Mouse (Mus musculus) liver, embryonic 16.5 days (tissue): ENCODE results near the gene Dock4. TPM values are rescaled to one million over a fixed set of nuclear protein-coding genes. Genes with fewer than 3 reads are reported as not detected.

Experiments used
- ATAC-seq: fragments of 200-750 bp; cut with Nextera tagmentation; 2 replicates; pipeline ENCODE4 v1.8.0; 2017; ENCODE audit warnings: low read depth, mild to moderate bottlenecking, moderate number of reproducible peaks, moderate library complexity
- H3K27ac ChIP-seq: fragments of 300-500 bp; sonication (generic); 2 replicates; pipeline ENCODE4 v1.5.1; 2014; ENCODE audit warnings: mild to moderate bottlenecking, low read length
- H3K27me3 ChIP-seq: fragments of 300-500 bp; sonication (generic); 2 replicates; pipeline ENCODE4 v1.6.1; 2014; ENCODE audit warnings: low read depth, low read length, mixed read lengths; ENCODE audit not compliant: control insufficient read depth, insufficient read depth
- H3K36me3 ChIP-seq: fragments of 300-500 bp; sonication (generic); 2 replicates; pipeline ENCODE4 v1.6.1; 2014; ENCODE audit warnings: mild to moderate bottlenecking; ENCODE audit not compliant: control insufficient read depth, insufficient read depth
- H3K4me1 ChIP-seq: fragments of 300-500 bp; sonication (generic); 2 replicates; pipeline ENCODE4 v1.6.1; 2014; ENCODE audit warnings: low read depth, low read length, mixed read lengths; ENCODE audit not compliant: control insufficient read depth
- H3K4me2 ChIP-seq: fragments of 300-500 bp; sonication (generic); 2 replicates; pipeline ENCODE4 v1.6.1; 2014; ENCODE audit warnings: low read depth, low read length, mixed read lengths
- H3K4me3 ChIP-seq: fragments of 300-500 bp; sonication (generic); 2 replicates; pipeline ENCODE4 v1.5.1; 2014; ENCODE audit warnings: low read depth, mild to moderate bottlenecking, low read length
- H3K9ac ChIP-seq: fragments of 300-500 bp; sonication (generic); 2 replicates; pipeline ENCODE4 v1.6.1; 2014; ENCODE audit warnings: low read depth, low read length
- H3K9me3 ChIP-seq: fragments of 300-500 bp; sonication (generic); replicated peaks from 2 replicates; pipeline ENCODE4 v1.6.1; 2016; ENCODE audit warnings: low read length; ENCODE audit not compliant: control insufficient read depth
- WGBS: fragments of 180-500 bp; shearing (Covaris S2); extraction: QIAGEN DNeasy Blood & Tissue Kit; methylation state at CpG from one replicate; pipeline ENCODE4 v1.1.7; 2014; ENCODE audit not compliant: insufficient replicate concordance; 5-methylcytosine and 5-hydroxymethylcytosine counted together
- polyA plus RNA-seq: library from polyadenylated mRNA; unstranded; fragments of >200 nt; fragmentation: Nextera tagmentation; extraction: Ambion mirVana; gene quantifications from 2 replicates; pipeline ENCODE4 v1.2.1, GENCODE M21; 2015

The Dock4 gene
- polyA plus RNA-seq, 1 experiment from 2014 or later, result 1.2 TPM

- no peak for ATAC-seq
- Histone ChIP-seq H3K36me3 (no peaks in the 10 kb centered on the region), H3K4me2 (no peak overlapping the region), H3K27ac (no peak overlapping the region), H3K4me3 (no peak overlapping the region), H3K9ac (no peak overlapping the region), H3K27me3 (no peaks in the 10 kb centered on the region), H3K9me3 (no peaks in the 10 kb centered on the region), H3K4me1 (no peaks in the 10 kb centered on the region)
- 41% methylated on average over 2 of the region's 2 CpGs for WGBS
Observed at GRCm38 (mm10) chr12:40564261-40564660, 118.5 kb downstream of the Dock4 start.

- Histone ChIP-seq H3K9ac (no peak overlapping the region), H3K27ac (no peak overlapping the region), H3K4me1 (no peaks in the 10 kb centered on the region), H3K27me3 (no peaks in the 10 kb centered on the region), H3K4me2 (no peak overlapping the region), H3K9me3 (no peaks in the 10 kb centered on the region), H3K4me3 (no peak overlapping the region), H3K36me3 (no peaks in the 10 kb centered on the region)
- ATAC-seq, result no peak
- whole genome bisulfite sequencing, result 66% methylated on average over 4 of the region's 4 CpGs
Observed at GRCm38 (mm10) chr12:40568365-40568885, 122.7 kb downstream of the Dock4 start.

GRCm38 (mm10) chr12:40568971-40569968 is 123.5 kb downstream of the Dock4 start:
- WGBS, result 41% methylated on average over 9 of the region's 9 CpGs
- Histone ChIP-seq H3K9me3 (no peaks in the 10 kb centered on the region), H3K9ac (no peak overlapping the region), H3K4me1 (no peaks in the 10 kb centered on the region), H3K27ac (no peak overlapping the region), H3K4me2 (no peak overlapping the region), H3K36me3 (no peaks in the 10 kb centered on the region), H3K4me3 (no peak overlapping the region), H3K27me3 (no peaks in the 10 kb centered on the region)
- ATAC-seq, result no peak

- H3K27ac ChIP-seq, result no peak overlapping the region
- no peaks in the 10 kb centered on the region for H3K9me3 ChIP-seq
- H3K9ac ChIP-seq, result no peak overlapping the region
- no peaks in the 10 kb centered on the region for H3K4me1 ChIP-seq
- H3K4me3 ChIP-seq, result no peak overlapping the region
- no peaks in the 10 kb centered on the region for H3K27me3 ChIP-seq
- no peak overlapping the region for H3K4me2 ChIP-seq
- no peaks in the 10 kb centered on the region for H3K36me3 ChIP-seq
- 26% methylated on average over 1 of the region's 1 CpGs for WGBS
- no peak for ATAC-seq
Observed at GRCm38 (mm10) chr12:40570250-40570649, 124.5 kb downstream of the Dock4 start.

- Histone ChIP-seq H3K9ac (no peak overlapping the region), H3K4me2 (no peak overlapping the region), H3K4me1 (no peaks in the 10 kb centered on the region), H3K27me3 (no peaks in the 10 kb centered on the region), H3K9me3 (no peaks in the 10 kb centered on the region), H3K36me3 (no peaks in the 10 kb centered on the region), H3K4me3 (no peak overlapping the region), H3K27ac (no peak overlapping the region)
- 50% methylated on average over 3 of the region's 3 CpGs for WGBS
- ATAC-seq, result no peak
Observed at GRCm38 (mm10) chr12:40574051-40574450, 128.3 kb downstream of the Dock4 start.

GRCm38 (mm10) chr12:40576749-40577148 is 131.0 kb downstream of the Dock4 start:
- WGBS, result 68% methylated on average over 2 of the region's 2 CpGs
- H3K9me3 ChIP-seq, result no peaks in the 10 kb centered on the region
- ATAC-seq, result no peak
- no peak overlapping the region for H3K9ac ChIP-seq
- no peak overlapping the region for H3K4me3 ChIP-seq
- no peaks in the 10 kb centered on the region for H3K27me3 ChIP-seq
- H3K4me2 ChIP-seq, result no peak overlapping the region
- no peak overlapping the region for H3K27ac ChIP-seq
- H3K4me1 ChIP-seq, result no peaks in the 10 kb centered on the region
- no peaks in the 10 kb centered on the region for H3K36me3 ChIP-seq

- Histone ChIP-seq H3K4me2 (no peak overlapping the region), H3K4me1 (no peaks in the 10 kb centered on the region), H3K9me3 (no peaks in the 10 kb centered on the region), H3K4me3 (no peak overlapping the region), H3K36me3 (no peaks in the 10 kb centered on the region), H3K27me3 (no peaks in the 10 kb centered on the region), H3K27ac (no peak overlapping the region), H3K9ac (no peak overlapping the region)
- 30% methylated on average over 2 of the region's 2 CpGs for WGBS
- ATAC-seq, result no peak
Observed at GRCm38 (mm10) chr12:40580351-40580750, 134.6 kb downstream of the Dock4 start.

- Histone ChIP-seq H3K9me3 (no peaks in the 10 kb centered on the region), H3K36me3 (no peaks in the 10 kb centered on the region), H3K27ac (no peak overlapping the region), H3K27me3 (no peaks in the 10 kb centered on the region), H3K4me2 (no peak overlapping the region), H3K4me3 (no peak overlapping the region), H3K9ac (no peak overlapping the region), H3K4me1 (no peaks in the 10 kb centered on the region)
- 35% methylated on average over 3 of the region's 3 CpGs for WGBS
- no peak for ATAC-seq
Observed at GRCm38 (mm10) chr12:40581037-40581436, 135.3 kb downstream of the Dock4 start.

- Histone ChIP-seq H3K4me3 (no peak overlapping the region), H3K9me3 (no peaks in the 10 kb centered on the region), H3K4me1 (no peaks in the 10 kb centered on the region), H3K36me3 (no peaks in the 10 kb centered on the region), H3K9ac (no peak overlapping the region), H3K27me3 (no peaks in the 10 kb centered on the region), H3K27ac (no peak overlapping the region), H3K4me2 (no peak overlapping the region)
- ATAC-seq, result no peak
- WGBS, result 63% methylated on average over 5 of the region's 5 CpGs
Observed at GRCm38 (mm10) chr12:40582059-40582458, 136.3 kb downstream of the Dock4 start.
